Mouse (Mus musculus): Measurements from ENCODE around the gene Bbs9. TPM values are rescaled to one million over a fixed set of nuclear protein-coding genes. Genes with fewer than 3 reads are reported as not detected.

The Bbs9 gene
- total RNA-seq, 2 experiments from 2014 or later: 11.8 to 14.0 TPM

DNA sequence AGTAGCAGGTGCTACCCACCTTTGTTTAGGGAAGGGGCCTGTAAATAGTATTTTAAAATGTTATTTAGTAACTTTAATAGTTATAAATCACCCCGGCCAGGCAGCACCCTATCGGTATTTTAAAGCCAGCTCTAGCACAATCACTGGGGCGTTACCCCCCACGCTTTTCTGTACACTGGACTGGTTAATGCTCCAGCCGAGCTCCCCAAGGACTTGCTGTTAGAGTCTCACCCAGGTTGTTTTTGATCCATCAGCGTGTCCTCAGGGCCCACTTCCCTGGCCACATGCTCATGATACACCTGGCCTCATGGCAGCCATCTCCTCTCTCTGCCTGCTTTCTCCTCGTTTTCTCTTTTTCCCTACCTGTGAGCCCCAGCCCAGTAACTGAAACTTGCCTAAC lies 301.9 kb downstream of the Bbs9 start:
- no peak for DNase-seq
- intact Hi-C loops (cut with DNase I): no loop called here

DNA sequence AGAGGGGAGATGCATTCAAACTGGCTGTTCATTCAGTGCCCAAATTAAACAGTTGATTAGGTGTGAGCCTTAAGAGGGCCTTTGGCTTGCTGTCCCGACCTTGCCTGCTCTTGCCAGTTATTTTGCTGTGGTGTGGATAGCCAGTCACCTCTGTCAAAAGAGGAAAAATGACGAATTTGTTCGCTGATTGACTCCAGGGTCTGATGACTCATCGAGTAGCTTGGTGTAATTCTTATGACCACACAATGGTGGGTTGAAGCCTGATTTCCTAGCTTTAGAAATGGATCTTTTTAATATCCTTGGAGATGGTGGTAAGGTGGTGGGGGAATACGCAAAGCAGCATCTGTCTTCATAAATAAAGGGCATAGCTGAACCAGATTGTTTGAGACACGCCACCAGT lies 304.1 kb downstream of the Bbs9 start:
- no peak for DNase-seq
- intact Hi-C loops (cut with DNase I): no loop called here

DNA sequence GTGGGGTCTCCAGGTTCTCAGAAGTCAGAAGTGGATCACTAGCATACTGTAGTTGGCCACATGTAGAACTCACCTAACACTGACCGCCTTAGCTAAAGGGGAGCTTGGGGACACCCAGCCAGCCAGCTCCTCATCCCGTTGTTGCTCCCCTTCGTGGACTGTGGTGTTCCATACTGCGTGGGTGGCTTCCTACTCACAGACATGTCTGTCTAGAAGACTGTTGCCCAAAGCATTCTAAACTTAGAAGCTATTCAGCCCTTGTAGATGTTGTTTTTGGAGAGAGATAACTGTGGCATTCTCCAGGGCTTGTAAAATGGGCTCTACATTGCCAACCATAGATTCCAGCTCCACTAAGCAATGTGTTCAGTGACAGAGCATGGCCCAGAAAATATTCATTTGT lies 310.5 kb downstream of the Bbs9 start:
- intact Hi-C loops (cut with DNase I): no loop called here
- no peak for DNase-seq

DNA sequence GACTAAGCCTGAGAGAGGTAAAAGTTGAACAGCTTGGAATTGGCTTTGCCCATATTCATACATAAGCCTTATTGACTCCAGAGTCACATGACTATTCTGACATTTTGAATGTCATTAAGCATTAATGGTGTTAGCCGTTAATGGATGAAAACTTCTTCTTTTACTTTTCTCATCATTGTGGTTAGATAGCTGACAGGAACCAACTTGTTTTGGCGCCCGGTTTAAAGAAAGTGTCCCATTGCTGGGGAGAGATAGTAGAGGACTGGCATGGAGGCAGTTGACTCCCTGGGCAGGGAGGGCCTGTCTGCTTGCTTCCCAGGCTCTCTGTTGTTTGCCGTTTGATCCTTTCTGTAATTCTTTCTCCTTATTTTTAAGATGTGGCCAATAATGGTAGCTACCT lies 312.9 kb downstream of the Bbs9 start:
- intact Hi-C loops (cut with DNase I): no loop called here
- no peak for DNase-seq

DNA sequence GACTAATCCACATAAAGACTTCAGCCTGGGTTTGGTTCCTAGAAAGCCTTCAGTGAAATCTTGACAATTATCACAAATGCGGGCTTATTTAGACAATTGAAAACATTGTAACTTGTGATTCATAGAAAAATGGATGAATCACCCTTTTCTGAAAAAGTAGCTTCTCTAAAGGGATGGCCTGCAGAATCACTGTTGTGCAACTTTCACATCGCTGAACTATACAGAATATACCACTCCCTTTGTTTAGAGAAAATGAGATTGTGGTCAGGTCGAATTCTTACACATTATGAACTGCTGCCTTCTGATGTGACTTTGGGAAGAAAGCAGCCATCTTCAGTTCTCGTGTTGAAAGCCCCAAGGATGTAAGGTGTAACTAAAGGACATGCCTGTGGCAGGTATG lies 313.3 kb downstream of the Bbs9 start:
- intact Hi-C loops (cut with DNase I): no loop called here
- no peak for DNase-seq

DNA sequence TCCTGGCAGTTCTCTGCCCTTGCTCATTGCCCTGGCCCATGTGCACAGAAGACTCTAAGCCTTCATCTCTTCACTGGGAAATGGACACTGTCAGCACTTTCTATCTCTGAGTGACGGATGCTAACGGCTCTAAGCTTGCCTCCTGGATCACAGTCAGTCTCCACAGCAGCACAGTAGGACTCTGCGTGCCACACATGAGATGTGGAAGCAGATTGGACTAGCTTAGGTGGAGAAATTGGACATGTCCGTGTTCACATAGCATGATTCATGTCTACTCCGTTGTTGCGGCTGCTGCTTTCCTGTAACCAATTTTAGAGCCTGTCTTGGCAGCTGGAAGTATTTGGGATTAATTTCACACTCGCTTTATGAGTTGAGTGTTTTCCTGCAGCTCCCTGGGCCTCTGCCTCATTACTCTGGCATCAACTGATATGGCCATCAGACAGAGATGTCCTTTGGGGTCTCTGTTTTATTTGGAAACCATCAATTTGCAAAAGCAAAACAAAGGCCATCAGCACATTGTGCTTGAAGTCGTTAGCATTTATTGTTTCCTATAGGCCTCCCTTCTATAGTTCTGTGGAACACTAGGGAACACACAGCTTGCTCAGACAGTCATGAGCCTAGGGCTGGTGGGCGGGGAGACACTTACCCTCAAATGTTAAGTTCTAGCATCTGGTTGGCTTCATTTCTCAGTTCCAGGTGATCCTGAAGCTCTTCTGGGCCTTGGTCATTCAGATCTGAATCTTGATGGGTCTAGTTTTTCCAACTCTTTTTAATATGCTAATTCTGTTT lies 314.1 kb downstream of the Bbs9 start:
- intact Hi-C loops (cut with DNase I): loop anchor here (5.0 to 10.0 kb wide), 2 partner anchors 75 to 223 kb away; no protein-coding TSS in a partner anchor
- DNase-seq: no peak

DNA sequence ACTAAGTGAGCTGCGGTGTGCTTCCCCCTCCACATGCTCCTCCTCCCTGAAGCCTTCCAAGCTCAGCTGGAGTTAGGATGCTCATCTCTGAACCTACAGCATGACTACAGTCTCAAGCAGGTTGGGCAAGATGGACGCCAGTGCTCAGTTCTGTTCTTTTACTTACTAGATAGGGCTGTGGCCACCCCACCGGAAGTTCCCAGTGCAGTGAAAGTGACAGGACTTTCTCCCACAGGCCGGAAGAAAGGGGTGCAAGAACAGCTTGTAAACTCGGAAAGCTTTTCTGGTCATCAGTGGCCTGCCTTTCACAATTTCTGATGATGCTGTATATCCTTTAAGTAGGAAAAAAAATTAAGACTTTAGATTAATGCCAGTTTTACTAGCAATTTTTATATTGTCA lies 315.7 kb downstream of the Bbs9 start:
- intact Hi-C loops (cut with DNase I): loop anchor here (5.0 to 10.0 kb wide), 2 partner anchors 76 to 221 kb away; no protein-coding TSS in a partner anchor
- DNase-seq: no peak

DNA sequence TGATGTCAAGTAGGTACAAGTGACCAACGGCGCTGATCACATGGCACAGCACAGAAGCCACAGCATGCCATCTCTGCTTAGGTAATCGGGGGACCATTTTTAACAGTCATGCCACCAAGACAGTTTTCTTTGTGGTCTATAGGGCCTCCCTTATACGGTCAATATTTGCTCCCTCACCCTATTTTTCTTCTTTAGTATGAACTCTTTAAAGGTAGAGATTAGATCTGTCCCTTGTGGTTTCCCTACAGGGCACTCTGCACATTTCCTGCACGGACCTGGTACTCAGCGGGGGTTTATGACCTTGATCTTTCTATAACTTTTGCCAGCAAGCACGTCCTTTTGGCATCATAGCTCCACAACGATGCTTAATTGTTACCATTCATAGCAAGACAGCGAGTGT lies 316.2 kb downstream of the Bbs9 start:
- intact Hi-C loops (cut with DNase I): loop anchor here (5.0 to 10.0 kb wide), 2 partner anchors 77 to 221 kb away; no protein-coding TSS in a partner anchor
- no peak for DNase-seq

DNA sequence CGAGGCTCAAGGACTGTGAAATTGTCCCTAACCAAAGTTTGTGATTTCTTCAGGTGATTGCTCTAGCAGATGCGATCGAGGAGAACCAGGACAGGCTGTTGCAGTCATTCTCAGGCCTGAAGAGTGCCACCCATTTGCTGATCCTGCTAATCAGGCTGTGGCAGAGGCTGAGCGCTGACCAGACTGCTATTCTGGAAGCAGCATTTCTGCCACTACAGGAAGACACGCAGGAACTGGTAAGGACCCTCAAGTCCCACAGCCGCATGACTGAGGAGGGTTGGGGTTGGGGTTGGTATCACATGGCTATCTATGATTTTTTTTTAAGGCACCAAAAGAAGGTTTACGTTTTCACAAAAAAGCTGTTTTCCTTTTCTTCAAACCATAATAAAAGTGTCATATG lies 318.2 kb downstream of the Bbs9 start:
- no peak for DNase-seq
- intact Hi-C loops (cut with DNase I): loop anchor here (5.0 to 10.0 kb wide), 2 partner anchors 79 to 219 kb away; no protein-coding TSS in a partner anchor

DNA sequence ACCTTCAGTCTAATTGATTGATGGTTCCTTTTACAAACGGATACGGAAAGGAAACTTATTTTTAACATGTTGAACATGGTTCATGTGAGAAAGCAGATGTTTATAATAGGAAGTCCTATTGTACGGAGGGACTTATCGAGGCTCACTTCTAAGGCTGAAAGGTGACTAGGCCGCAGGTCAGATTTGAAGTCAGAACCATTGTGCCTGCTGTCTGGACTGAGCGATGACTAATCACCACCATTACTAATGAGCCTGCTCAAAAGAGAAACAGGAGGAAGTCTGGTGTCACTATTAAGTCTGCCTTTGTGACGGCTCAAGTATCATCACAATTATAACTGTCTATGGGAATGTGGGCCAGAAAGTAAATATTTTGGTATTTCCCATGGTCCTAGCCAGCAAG lies 325.2 kb downstream of the Bbs9 start:
- intact Hi-C loops (cut with DNase I): no loop called here
- DNase-seq: peak in 1 of 2 experiments; percentile 22

DNA sequence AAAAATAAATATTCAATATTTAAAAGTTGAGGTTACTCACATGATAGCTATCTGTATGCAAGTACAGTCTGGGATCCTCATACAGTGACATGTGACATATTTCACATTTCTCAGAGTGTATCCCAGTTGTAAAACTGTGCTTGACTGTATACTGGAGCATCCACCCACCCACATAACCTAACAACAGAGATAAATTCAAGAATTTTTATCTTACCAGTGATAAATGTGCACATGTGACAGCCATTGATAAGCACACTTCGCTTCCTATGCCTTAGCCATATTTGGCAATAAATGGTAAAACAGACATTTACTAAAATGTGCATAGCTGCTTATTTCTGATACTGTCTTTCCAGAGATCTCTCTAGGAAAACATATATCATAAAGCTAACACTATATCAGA lies 330.5 kb downstream of the Bbs9 start:
- no peak for DNase-seq
- intact Hi-C loops (cut with DNase I): no loop called here

DNA sequence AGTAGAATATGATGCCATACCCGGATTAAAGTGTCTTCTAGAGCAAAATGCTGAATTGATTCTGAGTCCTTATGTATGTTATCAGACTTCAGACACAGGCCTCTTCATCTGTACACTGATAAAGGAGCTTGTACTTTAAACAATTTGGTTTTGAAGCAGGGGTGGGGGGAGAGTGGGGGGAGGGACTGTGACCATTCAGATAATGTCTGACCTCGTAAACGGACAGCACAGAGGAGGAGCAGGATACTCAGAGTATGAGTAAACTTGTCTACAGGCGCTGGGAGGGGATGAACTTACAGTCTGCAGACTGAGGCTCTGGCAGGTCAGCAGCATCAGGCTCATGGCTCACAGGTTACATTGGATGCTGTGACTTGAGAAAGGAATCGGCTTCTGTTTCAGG lies 331.0 kb downstream of the Bbs9 start:
- intact Hi-C loops (cut with DNase I): no loop called here
- no peak for DNase-seq

DNA sequence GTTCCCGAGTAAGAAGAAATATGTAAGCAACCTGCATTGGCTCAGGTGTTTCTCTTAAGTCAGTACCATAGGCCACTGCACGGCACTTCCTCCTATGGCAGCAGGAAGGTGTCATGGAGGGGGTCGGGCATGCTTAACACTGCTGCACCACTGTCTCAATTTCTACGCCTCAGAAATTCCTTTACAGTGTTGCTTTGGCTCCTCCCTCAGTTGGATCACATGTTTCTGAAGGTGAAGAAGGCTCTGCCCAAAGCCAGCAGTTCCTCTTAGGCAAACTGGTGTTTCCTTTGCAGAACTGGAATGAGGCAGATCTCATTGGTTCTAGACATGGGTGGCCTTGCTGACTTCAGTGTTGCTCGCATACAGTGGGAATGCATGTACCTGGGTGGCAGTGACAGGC lies 332.2 kb downstream of the Bbs9 start:
- DNase-seq: no peak
- intact Hi-C loops (cut with DNase I): no loop called here

DNA sequence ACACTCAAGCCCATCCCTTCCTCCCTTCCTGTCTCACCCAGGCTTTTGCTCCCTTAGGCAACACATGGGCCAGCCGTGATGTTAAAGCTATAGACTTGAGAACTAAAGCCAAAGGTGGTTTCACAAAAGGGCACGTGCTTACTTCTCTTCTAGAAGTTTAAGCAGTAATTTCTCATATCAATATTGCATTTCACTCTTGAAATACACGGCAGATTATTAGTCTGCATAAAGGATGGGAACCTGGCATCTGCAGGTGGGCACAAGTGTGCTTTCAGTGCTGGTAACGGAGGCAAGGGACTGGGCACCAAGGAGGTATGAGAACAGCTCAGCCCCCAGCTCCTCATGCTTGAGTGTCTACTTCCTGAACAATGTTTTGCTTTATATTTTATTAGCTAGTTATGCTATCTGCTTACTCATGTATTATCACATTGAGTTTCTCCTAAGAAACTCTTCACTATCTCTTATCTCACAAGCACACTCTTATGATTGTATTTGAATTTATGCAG lies 334.2 kb downstream of the Bbs9 start:
- intact Hi-C loops (cut with DNase I): loop anchor here (5.0 kb wide), 1 partner anchor 58 kb away; no protein-coding TSS in a partner anchor
- DNase-seq: no peak

DNA sequence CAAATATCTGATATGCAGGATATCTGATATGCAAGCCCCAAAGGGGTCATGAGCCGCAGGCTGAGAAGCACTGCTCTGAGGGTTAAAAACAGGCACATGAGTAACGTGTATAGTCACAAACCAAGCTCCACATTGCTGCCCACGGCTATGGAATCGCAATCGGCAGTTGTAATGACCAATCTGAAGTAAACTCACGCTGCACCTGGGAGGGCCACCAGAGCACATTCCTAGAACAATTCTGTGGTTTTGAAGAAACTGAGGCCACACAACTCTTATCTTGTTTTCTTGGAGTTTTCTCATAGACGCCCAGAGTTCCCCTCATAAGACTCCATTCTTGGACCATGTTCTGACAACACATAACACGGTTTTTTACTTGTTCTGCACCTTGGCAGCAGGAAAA lies 334.9 kb downstream of the Bbs9 start:
- no peak for DNase-seq
- intact Hi-C loops (cut with DNase I): loop anchor here (5.0 kb wide), 1 partner anchor 57 kb away; no protein-coding TSS in a partner anchor

DNA sequence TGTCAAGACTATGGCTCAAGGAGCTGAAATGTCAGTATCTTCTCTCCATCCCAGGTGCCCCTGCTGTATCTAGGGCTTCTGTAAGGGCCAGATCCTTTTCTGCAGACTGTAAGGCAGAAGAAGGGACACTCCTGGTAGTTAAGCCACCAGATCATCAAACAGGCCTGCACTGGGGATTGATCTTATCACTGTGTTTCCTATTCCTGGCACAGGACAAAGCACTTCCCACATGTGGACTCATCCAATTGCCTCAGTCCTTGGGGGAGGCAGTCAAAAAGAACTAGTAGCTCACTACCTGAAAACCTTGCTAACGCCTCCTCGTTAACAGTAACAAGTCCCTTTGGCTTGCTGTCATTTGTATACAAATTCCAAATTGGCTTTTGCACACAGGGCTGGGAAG lies 336.4 kb downstream of the Bbs9 start:
- DNase-seq: no peak
- intact Hi-C loops (cut with DNase I): loop anchor here (5.0 kb wide), 1 partner anchor 55 kb away; no protein-coding TSS in a partner anchor

DNA sequence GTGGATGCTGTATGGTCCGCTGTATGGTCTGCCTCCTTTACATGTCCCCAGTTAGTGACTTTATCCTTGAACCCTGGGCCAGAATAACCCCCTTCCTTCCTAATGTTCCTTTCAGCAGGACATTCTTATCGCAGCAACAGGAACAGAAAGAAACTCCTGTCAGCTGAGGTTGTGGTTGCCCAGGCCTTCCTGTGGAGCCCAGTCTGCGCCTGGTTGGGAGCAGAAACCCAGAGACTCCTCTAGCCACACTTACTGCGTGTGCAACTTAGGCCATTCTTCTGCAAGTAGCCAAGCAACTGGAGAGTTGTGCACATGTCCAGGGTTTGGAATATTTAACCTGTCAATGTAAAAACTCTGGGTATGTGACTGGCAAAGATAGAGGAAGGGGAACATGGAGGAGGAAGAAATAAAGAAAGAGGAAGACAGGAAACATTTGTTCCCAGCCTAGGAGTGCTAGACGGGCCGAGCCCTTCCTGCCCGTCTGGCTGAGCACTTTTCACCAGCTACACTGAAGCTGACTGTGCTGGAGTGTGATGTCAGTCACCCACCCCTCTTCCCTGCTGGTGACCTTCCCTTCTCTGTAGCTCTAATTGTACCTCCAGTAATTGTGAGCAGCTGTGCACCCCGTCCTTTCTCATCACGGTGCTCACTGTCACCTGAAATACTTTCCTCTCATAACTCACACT lies 339.0 kb downstream of the Bbs9 start:
- no peak for DNase-seq
- intact Hi-C loops (cut with DNase I): loop anchor here (5.0 kb wide), 1 partner anchor 53 kb away; no protein-coding TSS in a partner anchor

DNA sequence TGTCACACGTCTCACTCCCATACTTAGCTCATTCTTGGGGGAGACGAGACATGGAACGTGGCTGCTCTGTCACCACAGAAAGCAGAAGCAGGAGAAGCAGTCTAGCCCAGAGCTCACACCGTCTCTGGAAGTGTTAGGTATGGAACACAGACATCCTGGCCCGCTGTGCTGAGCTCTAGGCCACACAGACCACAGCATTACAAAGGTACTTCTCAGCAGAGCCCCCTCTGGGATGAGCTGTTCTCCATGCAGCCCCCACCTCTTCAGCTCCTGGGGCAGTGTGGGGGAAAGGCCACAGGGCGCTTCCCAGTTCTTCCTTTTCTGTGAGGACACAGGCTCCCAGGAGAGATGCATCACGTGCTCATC lies 339.6 kb downstream of the Bbs9 start:
- DNase-seq: no peak
- intact Hi-C loops (cut with DNase I): no loop called here

DNA sequence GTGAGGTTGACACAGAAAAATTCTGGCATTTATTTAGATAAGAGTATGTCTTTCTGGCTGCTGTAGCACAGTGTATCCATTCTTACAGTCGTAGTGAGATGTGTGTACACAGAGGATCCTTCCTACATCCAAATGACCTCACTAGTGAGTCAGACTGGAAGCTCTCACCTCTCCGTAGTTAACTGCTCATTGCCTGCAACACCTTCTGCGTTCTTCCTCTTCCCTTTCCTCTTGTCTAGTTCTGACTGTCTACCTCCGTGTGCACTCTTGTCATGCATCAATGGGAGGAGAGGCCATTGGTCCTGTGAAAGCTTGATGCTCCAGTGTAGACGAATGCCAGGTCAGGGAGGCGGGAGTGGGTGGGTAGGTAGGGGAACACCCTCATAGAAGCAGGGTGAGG lies 344.0 kb downstream of the Bbs9 start:
- no peak for DNase-seq
- intact Hi-C loops (cut with DNase I): no loop called here

DNA sequence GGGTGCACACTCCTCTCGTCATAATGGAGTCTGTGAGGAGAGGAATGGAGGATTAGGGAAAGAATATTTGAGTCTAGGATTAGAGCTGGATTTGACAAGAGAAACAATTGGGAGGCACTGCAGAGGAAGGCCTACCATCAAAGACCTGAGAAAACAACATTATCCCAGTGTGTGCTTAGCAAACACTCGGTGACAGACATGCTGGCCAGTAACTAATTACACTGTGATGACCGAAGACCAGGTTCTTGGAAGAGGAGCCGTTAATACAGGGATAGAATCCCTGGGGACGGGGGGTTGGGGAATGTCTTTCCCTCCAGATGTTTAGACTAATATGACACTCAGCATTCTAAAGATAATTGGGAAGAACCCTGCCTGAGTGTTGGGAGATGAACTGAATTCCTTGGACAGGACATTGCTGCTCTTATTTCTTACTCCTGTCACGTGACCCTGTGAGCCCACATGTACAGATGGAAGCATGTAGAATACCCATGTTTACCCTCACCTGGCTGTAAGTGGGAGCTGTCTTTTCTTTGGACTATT lies 345.2 kb downstream of the Bbs9 start:
- DNase-seq: no peak
- intact Hi-C loops (cut with DNase I): no loop called here

DNA sequence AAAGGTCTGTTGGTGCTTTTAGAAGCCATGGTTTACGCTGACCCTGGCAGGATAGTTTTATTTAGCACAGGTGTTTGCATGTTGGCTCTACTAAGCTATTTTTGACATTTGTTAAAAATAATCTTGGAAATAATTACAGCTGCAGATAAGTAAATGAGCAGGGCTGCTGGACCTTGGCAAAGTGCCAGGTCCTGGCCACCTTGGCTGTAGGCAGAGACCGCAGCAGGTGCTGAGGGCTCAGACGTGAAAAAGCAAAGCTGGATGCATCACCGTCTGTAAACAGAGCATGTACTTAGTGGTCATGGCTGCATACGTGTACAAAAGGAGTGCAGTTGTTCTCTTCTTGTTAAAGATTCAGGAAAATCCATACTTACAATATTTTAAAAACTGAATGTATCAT lies 347.3 kb downstream of the Bbs9 start:
- DNase-seq: peak; percentile 36 to 51
- intact Hi-C loops (cut with DNase I): no loop called here
